Mouse (Mus musculus) cortical plate, adult 2 months (tissue): ENCODE results near the gene Slc26a1.

Source experiments
- CTCF ChIP-seq: fragments of 200-500 bp; IDR thresholded peaks from 2 replicates; pipeline ENCODE4 v1.5.1; 2011; ENCODE audit warnings: mild to moderate bottlenecking, control low read depth, low read length; ENCODE audit not compliant: insufficient read depth; ENCODE audit errors: extremely low read depth
- POLR2A ChIP-seq: fragments of 200-500 bp; IDR thresholded peaks from 2 replicates; pipeline ENCODE4 v1.6.1; 2011; ENCODE audit warnings: mild to moderate bottlenecking, low read length, control low read depth; ENCODE audit not compliant: insufficient read depth; ENCODE audit errors: extremely low read depth

DNA sequence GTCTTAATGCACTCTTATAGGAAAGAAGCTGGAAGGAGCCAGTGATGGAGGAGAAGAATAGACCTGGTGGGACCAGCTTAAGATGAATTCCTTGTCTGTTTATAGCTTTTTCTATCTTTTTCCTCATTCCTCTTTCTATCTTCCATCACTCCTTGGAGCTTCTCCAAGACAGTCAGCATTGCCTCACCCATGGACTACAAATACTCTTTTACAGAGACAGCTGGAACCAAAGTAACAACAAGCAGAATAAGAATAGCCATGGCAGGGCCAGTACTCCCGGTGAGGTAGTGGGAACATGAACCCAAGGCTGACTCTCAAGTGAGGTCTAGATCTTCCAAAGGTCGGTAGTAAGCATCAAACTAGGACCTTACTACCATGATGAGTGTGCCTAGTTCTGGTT is 37.7 kb upstream of the Slc26a1 start:
- no peak for TF ChIP-seq CTCF
- no peak for TF ChIP-seq POLR2A
